Mouse (Mus musculus): ENCODE results near the gene Usp38.

GRCm38 (mm10) chr8:81013811-81014530, 757 bp downstream of the Usp38 start:
- no peak for TF ChIP-seq CTCF (IDR thresholded peaks at IDR 0.05; ENCODE audit: low read depth, low read length)
- TF ChIP-seq POLR2A (IDR thresholded peaks at IDR 0.05; ENCODE audit: extremely low read depth, insufficient read depth, low read length): no peak

Measured in liver, adult 2 months (tissue).